Mouse (Mus musculus): ENCODE measurements at regions not wholly inside any gene's neighbourhood (a gene's known extent, or its start where the extent isn't known, plus 50 kb on each side); places are given as distances from the start of the nearest gene placed in this dataset.

DNA sequence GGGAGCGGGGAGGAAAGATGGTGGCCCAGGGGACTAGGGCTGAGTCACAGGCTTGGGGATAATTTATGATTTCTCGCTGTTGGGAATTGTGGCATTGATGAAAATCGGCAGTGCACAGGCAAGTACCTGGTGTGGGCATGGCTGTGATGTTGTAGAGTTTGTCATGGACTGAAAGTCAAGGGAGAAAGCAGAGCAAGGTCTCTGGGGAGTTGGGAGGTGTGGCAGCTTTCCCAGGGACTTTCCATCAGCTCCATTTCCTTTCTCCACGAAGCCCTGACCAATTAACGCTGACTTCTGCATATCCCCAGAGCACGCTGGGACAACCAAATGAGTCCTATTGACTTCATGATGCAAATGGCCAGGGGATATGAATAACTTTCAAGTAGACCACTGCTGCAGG, 126.2 kb downstream of the Gm19410 start:
- TF ChIP-seq CTCF (IDR thresholded peaks at IDR 0.05): no peak
- TF ChIP-seq POLR2A (IDR thresholded peaks at IDR 0.05; ENCODE audit: insufficient read depth, low read depth, low read length): no peak

Measured in heart, adult 2 months (tissue).